Mouse (Mus musculus) embryonic fibroblast, embryonic 13.5 days (primary cell): Measurements from ENCODE around the gene Syt3. TPM values are rescaled to one million over a fixed set of nuclear protein-coding genes. Genes with fewer than 3 reads are reported as not detected.

ENCODE experiments used
- H3K27ac ChIP-seq: 2 replicates; pipeline ENCODE4 v1.5.1; 2012; ENCODE audit warnings: low read length, control low read depth, inconsistent platforms; ENCODE audit not compliant: insufficient read depth
- H3K4me1 ChIP-seq: 2 replicates; pipeline ENCODE4 v1.6.1; 2011; ENCODE audit warnings: low read length; ENCODE audit not compliant: control insufficient read depth, insufficient read depth
- H3K4me3 ChIP-seq: 2 replicates; pipeline ENCODE4 v1.5.1; 2011; ENCODE audit warnings: mild to moderate bottlenecking, control low read depth, low read length; ENCODE audit not compliant: insufficient read depth
- CTCF ChIP-seq: IDR thresholded peaks from 2 replicates; pipeline ENCODE4 v1.5.1; 2011; ENCODE audit warnings: mild to moderate bottlenecking, control low read depth, low read length, moderate library complexity, borderline replicate concordance; ENCODE audit not compliant: insufficient read depth
- POLR2A ChIP-seq: IDR thresholded peaks from 2 replicates; pipeline ENCODE4 v1.6.1; 2011; ENCODE audit warnings: low read depth, mild to moderate bottlenecking, control low read depth, low read length, moderate library complexity
- polyA plus RNA-seq: library from polyadenylated mRNA; stranded (reverse); fragments of >200 nt; gene quantifications from 2 replicates; pipeline ENCODE4 v1.2.4, GENCODE M21; 2011; ENCODE audit warnings: low read depth; ENCODE audit not compliant: missing spikeins, insufficient read length

Gene Syt3
- polyA plus RNA-seq, 1 experiment = 0.25 TPM

DNA sequence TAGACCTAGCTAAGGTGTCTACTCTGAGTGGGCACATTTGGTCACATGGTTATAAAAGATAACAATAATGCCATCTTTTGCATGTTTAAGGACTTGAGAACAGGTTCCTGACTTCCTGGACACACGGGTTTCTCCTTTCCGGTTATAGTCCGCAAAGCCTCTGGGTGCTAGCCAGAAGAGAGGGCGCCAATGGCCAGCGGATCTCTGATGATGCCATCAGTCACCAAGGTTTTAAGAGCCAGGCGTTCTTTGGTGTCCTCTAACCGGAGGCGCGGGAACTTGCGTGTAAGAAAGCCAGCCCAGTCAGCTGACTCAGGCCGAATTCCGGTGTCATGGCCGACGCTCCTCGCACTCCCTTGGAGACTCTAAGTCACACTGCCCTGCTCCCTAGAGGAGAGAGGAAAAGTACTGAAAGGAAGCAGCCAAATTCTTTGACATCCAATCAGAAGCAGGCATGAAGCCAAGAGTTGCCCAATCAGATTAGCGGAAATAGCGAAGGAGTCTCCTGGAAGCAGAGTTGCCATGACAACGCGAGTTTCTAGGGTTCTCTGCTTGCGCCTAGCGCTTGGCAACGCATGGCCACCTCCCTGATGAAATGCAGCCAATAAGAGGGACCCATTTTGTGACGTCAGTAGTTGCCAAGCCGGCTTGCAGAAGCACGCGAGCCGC is 21.6 kb downstream of the Syt3 start:
- Histone ChIP-seq H3K4me3 (peak overlapping the region; percentile 43), H3K4me1 (no peaks in the 10 kb centered on the region), H3K27ac (no peak overlapping the region)
- TF ChIP-seq CTCF = no peak

DNA sequence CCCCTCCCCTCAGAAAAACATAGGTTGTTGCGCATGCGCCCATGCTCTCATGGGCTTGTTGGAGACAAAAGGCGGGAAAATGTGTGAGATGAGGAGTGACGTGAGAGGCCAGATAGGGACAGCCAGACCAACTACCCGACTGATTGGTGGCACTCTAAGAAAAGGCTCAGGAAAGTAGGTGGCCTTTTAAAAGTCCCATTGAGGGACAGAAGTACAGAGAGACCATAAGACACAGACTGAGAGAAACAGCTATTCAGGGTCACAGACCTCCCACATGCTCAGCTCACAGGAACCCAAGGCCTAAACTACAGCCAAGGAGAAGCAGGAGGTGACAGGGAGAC is 22.1 kb downstream of the Syt3 start:
- Histone ChIP-seq H3K27ac (no peak overlapping the region), H3K4me1 (no peaks in the 10 kb centered on the region), H3K4me3 (no peak overlapping the region)
- TF ChIP-seq CTCF = no peak
- no peak for TF ChIP-seq POLR2A

DNA sequence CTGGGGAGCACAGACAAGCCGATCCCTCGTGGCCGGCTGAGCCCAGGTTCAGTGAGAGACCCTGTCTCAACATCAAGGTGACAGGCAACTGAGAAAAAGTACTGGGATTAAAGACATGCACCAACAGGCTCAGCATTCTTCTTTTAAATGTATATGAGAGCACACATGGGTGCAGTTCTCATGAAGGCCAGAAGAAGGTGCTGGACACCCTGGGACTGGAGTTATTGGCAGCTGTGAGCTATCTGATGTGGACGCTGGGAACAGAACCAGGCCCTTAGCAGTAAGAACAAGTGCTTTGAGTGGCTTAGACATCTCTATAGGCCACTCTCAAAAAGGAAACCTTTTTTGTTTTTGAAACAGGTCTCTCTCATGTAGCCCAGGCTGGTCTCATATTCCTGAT is 27.2 kb downstream of the Syt3 start:
- no peak for TF ChIP-seq CTCF
- TF ChIP-seq POLR2A = no peak
- no peak overlapping the region for H3K4me3 ChIP-seq
- H3K4me1 ChIP-seq = no peaks in the 10 kb centered on the region
- H3K27ac ChIP-seq = no peak overlapping the region

DNA sequence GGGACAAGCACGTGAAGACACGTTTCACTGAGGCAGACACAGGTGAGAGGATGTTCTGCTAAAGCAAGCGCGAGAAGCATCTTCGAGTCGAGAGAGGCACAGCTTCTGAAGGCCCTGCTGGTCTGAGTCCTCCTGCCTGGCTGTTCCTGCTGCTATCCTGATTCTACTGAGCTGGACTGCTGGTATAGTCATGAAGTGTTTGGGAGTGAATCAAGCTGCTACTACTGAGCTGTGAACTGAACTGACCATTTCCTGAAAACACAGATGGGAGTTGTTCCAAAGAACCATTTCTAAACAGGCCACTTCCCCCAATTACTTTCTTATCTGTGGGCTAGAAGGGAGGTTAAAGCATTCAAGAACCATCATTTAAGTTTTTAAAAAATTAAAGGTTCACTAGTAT is 29.4 kb downstream of the Syt3 start:
- no peak overlapping the region for H3K27ac ChIP-seq

DNA sequence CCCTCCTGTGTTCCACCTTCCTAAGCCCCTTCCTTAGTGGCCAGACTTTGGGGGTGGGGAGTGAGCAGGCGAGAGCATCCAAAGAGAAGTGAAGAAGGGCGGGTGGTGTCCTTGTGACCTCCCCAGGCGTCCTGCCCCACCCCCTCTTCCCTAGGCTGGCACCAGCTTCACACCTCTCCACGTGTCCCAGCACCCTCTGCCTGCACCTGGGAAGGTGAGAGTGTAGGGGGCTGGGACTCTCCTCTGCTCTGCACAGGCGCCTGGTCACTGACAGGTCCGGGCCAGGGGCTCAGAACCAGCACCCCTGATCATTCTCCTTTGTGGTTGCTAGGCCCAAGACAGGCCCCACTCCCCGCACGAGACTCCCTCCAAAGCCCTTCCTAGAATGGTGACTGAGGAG is 43.8 kb downstream of the Syt3 start:
- H3K4me3 ChIP-seq = no peak overlapping the region
- H3K27ac ChIP-seq = no peak overlapping the region
- H3K4me1 ChIP-seq = no peaks in the 10 kb centered on the region
- no peak for TF ChIP-seq CTCF
- no peak for TF ChIP-seq POLR2A

More for the DNA sequence above, 29.4 kb downstream of the Syt3 start:
- TF ChIP-seq POLR2A = no peak
- TF ChIP-seq CTCF = no peak
- no peaks in the 10 kb centered on the region for H3K4me1 ChIP-seq
- H3K4me3 ChIP-seq = no peak overlapping the region

DNA sequence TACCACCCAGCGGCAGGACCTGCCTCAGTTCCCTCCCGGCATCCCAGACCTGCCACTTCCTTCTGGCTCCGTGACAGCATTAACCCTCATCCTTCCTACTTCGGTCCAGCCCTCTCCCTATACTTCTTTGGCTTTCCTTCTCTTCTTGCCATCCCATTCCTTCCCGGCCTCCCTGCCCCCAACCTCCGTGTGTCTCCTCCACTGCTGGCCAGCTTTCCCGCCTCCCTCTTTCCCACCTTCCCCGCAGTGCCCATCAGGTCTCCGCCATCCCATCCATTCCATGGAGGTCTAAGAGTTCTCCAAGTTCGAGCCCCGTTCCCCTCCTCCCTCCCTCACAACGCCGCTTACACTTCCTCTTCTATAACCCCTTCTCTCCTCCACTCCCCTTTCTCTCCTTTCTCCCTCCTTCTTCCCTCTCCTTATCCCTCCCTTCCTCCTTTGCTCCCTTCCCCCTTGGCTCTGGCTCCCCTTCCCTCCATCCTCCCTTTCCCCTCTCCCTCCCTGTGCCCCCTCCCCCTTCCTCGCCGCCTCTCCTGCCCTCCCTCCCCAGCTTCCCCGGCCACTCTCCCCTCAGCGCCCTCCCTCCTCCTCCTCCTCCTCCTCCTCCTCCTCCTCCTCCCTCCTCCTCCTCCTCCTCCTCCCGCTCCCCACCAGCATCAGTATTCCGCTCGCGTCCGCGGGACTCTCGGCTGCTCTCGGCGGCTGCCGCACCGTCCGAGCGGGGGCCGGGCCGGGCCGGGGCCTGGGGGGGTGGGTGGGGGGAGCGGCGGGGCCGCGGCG is 44.5 kb downstream of the Syt3 start:
- no peak overlapping the region for H3K27ac ChIP-seq
- no peak overlapping the region for H3K4me3 ChIP-seq
- TF ChIP-seq POLR2A = no peak
- TF ChIP-seq CTCF = no peak
- H3K4me1 ChIP-seq = no peaks in the 10 kb centered on the region

DNA sequence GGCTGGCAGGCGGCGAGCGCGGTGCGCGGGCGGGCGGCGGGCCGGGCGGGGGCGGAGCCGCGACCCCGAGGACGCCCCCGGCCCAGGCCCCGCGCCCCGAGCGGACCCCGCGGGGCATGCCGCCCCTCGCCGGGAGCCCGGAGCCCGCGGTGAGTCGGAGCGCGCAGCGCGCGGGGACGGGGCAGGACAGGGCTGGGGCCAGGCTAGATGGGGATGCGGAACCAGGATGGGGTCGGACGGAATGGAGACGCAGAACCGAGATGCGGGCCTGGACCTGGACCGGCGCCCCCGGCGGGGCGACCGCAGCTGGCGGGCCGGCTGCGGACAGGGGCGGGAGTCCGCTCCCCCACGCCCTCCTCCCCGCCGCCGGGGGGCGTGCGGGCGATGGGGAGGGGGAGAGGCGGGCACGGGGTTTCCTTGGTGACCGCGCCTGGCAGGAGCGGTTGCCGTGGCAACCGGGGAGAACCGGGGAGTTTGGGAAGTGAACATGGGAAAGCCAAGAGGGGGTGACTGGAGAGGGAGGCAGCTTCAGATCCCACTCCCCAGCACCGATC is 45.1 kb downstream of the Syt3 start, which contains the start of gene Lrrc4b:
Gene Lrrc4b (plus strand): TSS at position 51 of the 554 bp plus-strand sequence.
- TF ChIP-seq POLR2A (no peak), CTCF (no peak)
- H3K27ac ChIP-seq = no peak within 1 kb of the TSS
- no peak within 1 kb of the TSS for H3K4me3 ChIP-seq
- no peaks in the 10 kb centered on the region for H3K4me1 ChIP-seq

DNA sequence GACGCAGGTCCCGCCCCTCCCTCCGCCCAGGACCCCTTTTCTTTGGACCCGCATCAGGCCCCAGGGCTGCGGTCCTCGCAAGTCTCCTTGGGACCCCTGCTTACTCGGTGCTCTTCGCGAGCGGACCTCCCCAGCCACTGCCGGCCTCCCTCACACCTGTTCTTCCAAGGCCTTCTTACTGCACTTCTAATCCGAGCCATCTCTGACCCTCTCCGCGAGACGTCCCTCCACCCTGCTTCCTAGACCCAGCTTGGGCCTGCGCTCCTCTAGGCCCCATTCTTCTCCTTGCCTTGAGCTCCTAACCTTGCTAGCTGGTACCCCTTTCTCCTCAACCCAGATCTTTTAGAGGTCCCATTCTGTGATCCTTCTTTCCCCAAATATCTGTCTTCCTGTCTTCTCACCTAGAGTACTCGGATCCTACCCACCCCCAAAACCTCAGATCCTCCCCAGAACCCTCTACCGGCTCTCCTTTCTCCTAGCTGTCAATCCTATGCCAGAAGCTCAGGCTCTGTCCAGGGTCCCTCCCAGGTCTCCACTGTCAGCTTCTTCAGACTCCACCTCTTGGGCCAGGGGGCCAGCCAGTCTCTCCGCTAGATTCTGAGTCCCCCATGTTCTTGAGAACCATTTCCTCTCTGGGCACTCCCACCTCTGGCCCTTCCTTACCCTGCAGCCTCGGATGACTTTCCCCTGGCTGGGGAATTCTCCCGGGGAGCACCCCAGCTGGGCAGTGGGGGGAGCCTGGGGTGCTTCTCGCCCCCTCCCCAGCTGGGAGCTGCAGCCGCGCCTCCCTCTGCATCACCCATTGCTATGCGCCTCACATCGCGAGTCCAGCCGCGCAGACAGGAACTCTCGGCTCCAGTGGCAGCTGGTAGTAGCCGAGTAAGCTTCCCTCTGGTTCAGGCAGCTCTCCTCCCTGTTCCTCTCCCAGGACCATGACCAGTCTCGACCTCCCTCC is 45.9 kb downstream of the Syt3 start:
- no peak overlapping the region for H3K27ac ChIP-seq
- no peak overlapping the region for H3K4me3 ChIP-seq
- TF ChIP-seq POLR2A = no peak
- no peak for TF ChIP-seq CTCF
- H3K4me1 ChIP-seq = no peaks in the 10 kb centered on the region

DNA sequence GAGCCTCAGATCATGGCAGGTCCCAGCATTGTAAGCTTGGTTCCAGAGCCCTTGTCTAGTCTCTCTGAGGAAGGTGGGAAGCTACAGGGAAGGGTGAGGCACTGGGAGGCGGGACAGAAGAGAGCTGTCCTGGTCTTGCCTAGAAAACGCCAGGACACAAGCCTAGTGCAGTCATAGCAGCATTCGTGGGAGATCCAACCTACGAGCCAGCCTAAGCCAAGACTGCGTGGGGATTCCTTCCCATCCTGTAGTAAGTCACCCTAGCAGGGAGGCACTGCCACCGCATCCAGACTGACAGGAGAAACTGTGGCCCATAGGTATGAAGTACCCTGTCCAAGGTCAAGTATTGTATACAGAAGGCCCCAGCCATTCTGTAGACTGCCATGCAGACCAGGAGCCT is 48.6 kb downstream of the Syt3 start:
- Histone ChIP-seq H3K4me1 (no peaks in the 10 kb centered on the region), H3K4me3 (no peak overlapping the region), H3K27ac (no peak overlapping the region)
- TF ChIP-seq POLR2A (no peak), CTCF (no peak)
